Mouse (Mus musculus): ENCODE results near the gene Klhl35. TPM values are rescaled to one million over a fixed set of nuclear protein-coding genes. Genes with fewer than 3 reads are reported as not detected.

The Klhl35 gene
- polyA plus RNA-seq, 1 experiment from 2014 or later, result 0.87 TPM

- Histone ChIP-seq H3K36me3 (peaks cover 7% of the 10 kb centered on the region; the same call in 1 of the 2 replicates), H3K9me3 (no peaks in the 10 kb centered on the region), H3K27me3 (no peaks in the 10 kb centered on the region), H3K9ac (no peak overlapping the region), H3K4me3 (no peak overlapping the region), H3K27ac (no peak overlapping the region), H3K4me2 (replicated peaks) (no peak overlapping the region), H3K4me1 (peaks cover 28% of the 10 kb centered on the region)
- ATAC-seq (ENCODE audit: low FRiP score, low read depth), result no peak
- WGBS, result 43% methylated on average over 12 of the region's 12 CpGs
These were observed 31.0 kb upstream of the Klhl35 start for GRCm38 (mm10) chr7:99434672-99435250.

GRCm38 (mm10) chr7:99436530-99436929, 29.3 kb upstream of the Klhl35 start:
- no peak overlapping the region for H3K4me2 ChIP-seq (replicated peaks)
- 9% methylated on average over 4 of the region's 4 CpGs for WGBS
- H3K9me3 ChIP-seq, result no peaks in the 10 kb centered on the region
- H3K9ac ChIP-seq, result no peak overlapping the region
- peaks cover 7% of the 10 kb centered on the region; the same call in 1 of the 2 replicates for H3K36me3 ChIP-seq
- H3K4me1 ChIP-seq, result peaks cover 37% of the 10 kb centered on the region
- no peaks in the 10 kb centered on the region for H3K27me3 ChIP-seq
- no peak for ATAC-seq (ENCODE audit: low FRiP score, low read depth)
- H3K27ac ChIP-seq, result no peak overlapping the region
- no peak overlapping the region for H3K4me3 ChIP-seq

- Histone ChIP-seq H3K9ac (no peak overlapping the region), H3K4me1 (peaks cover 47% of the 10 kb centered on the region), H3K4me2 (replicated peaks) (no peak overlapping the region), H3K36me3 (peaks cover 5% of the 10 kb centered on the region; the same call in 1 of the 2 replicates), H3K27ac (no peak overlapping the region), H3K27me3 (no peaks in the 10 kb centered on the region), H3K9me3 (no peaks in the 10 kb centered on the region), H3K4me3 (no peak overlapping the region)
- WGBS, result 73% methylated on average over 10 of the region's 10 CpGs
- no peak for ATAC-seq (ENCODE audit: low FRiP score, low read depth)
These were observed 26.9 kb upstream of the Klhl35 start for GRCm38 (mm10) chr7:99438881-99439280.

GRCm38 (mm10) chr7:99441534-99442072, 24.2 kb upstream of the Klhl35 start:
- peak; percentile 80 for ATAC-seq (ENCODE audit: low FRiP score, low read depth)
- Histone ChIP-seq H3K4me3 (no peak overlapping the region), H3K4me1 (peaks cover 41% of the 10 kb centered on the region), H3K9ac (peak overlapping the region; percentile 53; the same call in 1 of the 2 replicates), H3K36me3 (peaks cover 5% of the 10 kb centered on the region; the same call in 1 of the 2 replicates), H3K27me3 (no peaks in the 10 kb centered on the region), H3K4me2 (replicated peaks) (0 out of 2 replicates have a peak overlapping the region, but pooled peaks have one; percentile 3), H3K9me3 (no peaks in the 10 kb centered on the region), H3K27ac (peak overlapping the region; percentile 63; the same call in 1 of the 2 replicates)
- 14% methylated on average over 6 of the region's 6 CpGs for WGBS

GRCm38 (mm10) chr7:99443164-99443563, 22.6 kb upstream of the Klhl35 start:
- Histone ChIP-seq H3K36me3 (peaks cover 3% of the 10 kb centered on the region; the same call in 1 of the 2 replicates), H3K9ac (peak overlapping the region; percentile 48), H3K4me2 (replicated peaks) (no peak overlapping the region), H3K27ac (no peak overlapping the region; the same call in 1 of the 2 replicates), H3K4me3 (no peak overlapping the region), H3K4me1 (peaks cover 41% of the 10 kb centered on the region), H3K27me3 (no peaks in the 10 kb centered on the region), H3K9me3 (no peaks in the 10 kb centered on the region)
- no peak for ATAC-seq (ENCODE audit: low FRiP score, low read depth)
- WGBS, result 58% methylated on average over 5 of the region's 5 CpGs

GRCm38 (mm10) chr7:99444012-99444411, 21.8 kb upstream of the Klhl35 start:
- 50% methylated on average over 6 of the region's 6 CpGs for WGBS
- H3K4me2 ChIP-seq (replicated peaks), result no peak overlapping the region
- H3K27me3 ChIP-seq, result no peaks in the 10 kb centered on the region
- H3K9ac ChIP-seq, result no peak overlapping the region
- no peak for ATAC-seq (ENCODE audit: low FRiP score, low read depth)
- H3K4me1 ChIP-seq, result peaks cover 41% of the 10 kb centered on the region
- no peaks in the 10 kb centered on the region for H3K9me3 ChIP-seq
- H3K36me3 ChIP-seq, result no peaks in the 10 kb centered on the region
- H3K27ac ChIP-seq, result no peak overlapping the region
- no peak overlapping the region for H3K4me3 ChIP-seq

GRCm38 (mm10) chr7:99445833-99446232, 20.0 kb upstream of the Klhl35 start:
- no peak for ATAC-seq (ENCODE audit: low FRiP score, low read depth)
- Histone ChIP-seq H3K4me1 (peaks cover 37% of the 10 kb centered on the region), H3K27ac (no peak overlapping the region), H3K9me3 (no peaks in the 10 kb centered on the region), H3K4me3 (no peak overlapping the region), H3K27me3 (no peaks in the 10 kb centered on the region), H3K36me3 (no peaks in the 10 kb centered on the region), H3K4me2 (replicated peaks) (no peak overlapping the region), H3K9ac (no peak overlapping the region)
- 72% methylated on average over 2 of the region's 2 CpGs for WGBS

- Histone ChIP-seq H3K36me3 (no peaks in the 10 kb centered on the region), H3K9me3 (no peaks in the 10 kb centered on the region), H3K4me1 (peaks cover 23% of the 10 kb centered on the region), H3K4me3 (no peak overlapping the region), H3K4me2 (replicated peaks) (no peak overlapping the region), H3K27ac (no peak overlapping the region), H3K27me3 (no peaks in the 10 kb centered on the region), H3K9ac (peak overlapping the region; percentile 43; the same call in 1 of the 2 replicates)
- 58% methylated on average over 5 of the region's 5 CpGs for WGBS
- no peak for ATAC-seq (ENCODE audit: low FRiP score, low read depth)
These were observed 18.5 kb upstream of the Klhl35 start for GRCm38 (mm10) chr7:99447323-99447722.

- Histone ChIP-seq H3K4me3 (no peak overlapping the region), H3K4me2 (replicated peaks) (no peak overlapping the region), H3K27me3 (no peaks in the 10 kb centered on the region), H3K4me1 (peaks cover 10% of the 10 kb centered on the region; the same call in 1 of the 2 replicates), H3K27ac (no peak overlapping the region), H3K36me3 (no peaks in the 10 kb centered on the region), H3K9ac (no peak overlapping the region), H3K9me3 (no peaks in the 10 kb centered on the region)
- 78% methylated on average over 5 of the region's 5 CpGs for WGBS
- ATAC-seq (ENCODE audit: low FRiP score, low read depth), result no peak
These were observed 17.2 kb upstream of the Klhl35 start for GRCm38 (mm10) chr7:99448619-99449018.

GRCm38 (mm10) chr7:99449063-99449462, 16.7 kb upstream of the Klhl35 start:
- Histone ChIP-seq H3K27ac (no peak overlapping the region), H3K9me3 (no peaks in the 10 kb centered on the region), H3K4me1 (peaks cover 5% of the 10 kb centered on the region; the same call in 1 of the 2 replicates), H3K4me3 (no peak overlapping the region), H3K27me3 (no peaks in the 10 kb centered on the region), H3K36me3 (no peaks in the 10 kb centered on the region), H3K4me2 (replicated peaks) (no peak overlapping the region), H3K9ac (no peak overlapping the region)
- WGBS, result 69% methylated on average over 8 of the region's 8 CpGs
- no peak for ATAC-seq (ENCODE audit: low FRiP score, low read depth)

GRCm38 (mm10) chr7:99449751-99450150, 16.1 kb upstream of the Klhl35 start:
- Histone ChIP-seq H3K4me1 (peaks cover 5% of the 10 kb centered on the region; the same call in 1 of the 2 replicates), H3K4me3 (no peak overlapping the region), H3K9ac (no peak overlapping the region), H3K36me3 (no peaks in the 10 kb centered on the region), H3K4me2 (replicated peaks) (no peak overlapping the region), H3K27me3 (no peaks in the 10 kb centered on the region), H3K9me3 (no peaks in the 10 kb centered on the region), H3K27ac (no peak overlapping the region)
- no peak for ATAC-seq (ENCODE audit: low FRiP score, low read depth)
- WGBS, result 62% methylated on average over 3 of the region's 3 CpGs

GRCm38 (mm10) chr7:99450703-99451102, 15.1 kb upstream of the Klhl35 start:
- WGBS, result 2% methylated on average over 3 of the region's 3 CpGs
- peak; percentile 30; the same call in 1 of the 2 replicates for ATAC-seq (ENCODE audit: low FRiP score, low read depth)
- H3K9ac ChIP-seq, result no peak overlapping the region
- no peak overlapping the region for H3K4me2 ChIP-seq (replicated peaks)
- H3K4me1 ChIP-seq, result peaks cover 2% of the 10 kb centered on the region; the same call in 1 of the 2 replicates
- no peak overlapping the region for H3K4me3 ChIP-seq
- no peaks in the 10 kb centered on the region for H3K36me3 ChIP-seq
- no peak overlapping the region for H3K27ac ChIP-seq
- H3K9me3 ChIP-seq, result no peaks in the 10 kb centered on the region
- H3K27me3 ChIP-seq, result no peaks in the 10 kb centered on the region
